Mouse (Mus musculus) right cerebral cortex, postnatal 10 days (tissue): Measurements from ENCODE around the gene 6030445D17Rik.
A peak's percentile ranks its signal among the peaks of the same experiment; 100 is the strongest.

ENCODE experiments used
- DNase-seq, 2 experiments: peaks; one replicate each; pipeline ENCODE4 v3.0.0; 2021; ENCODE audit warnings: low spot score in 2 of 2

6030445D17Rik gene

GRCm38 (mm10) chr4:136462086-136462838 is at the start of gene 6030445D17Rik:
Gene 6030445D17Rik (plus strand): TSS chr4:136462250.
- peak; percentile 69 to 75 for DNase-seq

- DNase-seq: no peak
These were observed 46.6 kb upstream of the 6030445D17Rik start for GRCm38 (mm10) chr4:136415477-136415876.

DNA sequence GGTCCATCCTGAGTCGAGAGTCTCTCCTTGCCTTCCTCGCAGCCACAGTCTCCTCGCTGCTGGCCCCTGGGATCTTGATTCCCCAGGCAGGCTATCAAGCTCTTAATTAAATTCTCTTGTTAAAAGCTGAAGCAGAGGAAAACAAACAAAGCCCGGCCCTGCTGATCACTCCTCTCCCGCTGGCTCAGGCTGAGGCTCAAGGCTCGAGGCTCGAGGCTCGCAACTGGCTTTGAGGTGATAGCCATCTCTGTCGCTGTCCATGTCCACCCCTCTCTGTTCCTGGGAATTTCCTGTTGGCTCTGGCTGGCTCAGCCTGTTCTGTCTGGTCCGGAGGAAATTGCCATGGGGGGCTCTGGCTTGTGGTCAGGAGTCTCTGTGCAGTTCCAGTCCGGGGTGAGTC is 43.1 kb upstream of the 6030445D17Rik start:
- DNase-seq: no peak

- DNase-seq: no peak
These were observed 42.7 kb upstream of the 6030445D17Rik start for GRCm38 (mm10) chr4:136419386-136419785.

DNA sequence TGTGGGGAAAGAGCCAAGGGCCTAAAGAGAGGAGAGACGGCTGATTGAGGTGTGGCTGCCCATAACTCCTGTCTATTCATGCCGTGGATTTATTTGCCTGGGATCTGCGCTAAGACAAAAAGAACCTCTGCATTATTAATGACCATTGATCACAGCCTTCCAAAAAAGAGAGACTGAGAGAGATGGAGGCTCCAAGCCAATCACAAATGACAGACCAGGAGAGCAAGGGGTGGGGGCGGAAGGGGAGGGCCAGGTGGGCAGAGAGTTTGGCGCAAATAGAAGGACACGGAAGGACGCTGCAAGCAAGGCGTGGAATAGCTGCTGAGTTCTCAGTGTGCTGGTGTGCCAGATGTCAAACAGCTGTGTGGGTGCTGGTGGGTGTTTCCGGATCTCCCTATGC is 38.8 kb upstream of the 6030445D17Rik start, which contains the start of gene Htr1d:
Gene Htr1d, plus strand, starts transcription at position 301 of the 400 bp plus-strand sequence.
- DNase-seq: no peak

GRCm38 (mm10) chr4:136424120-136424999 is 37.7 kb upstream of the 6030445D17Rik start:
- no peak for DNase-seq

DNA sequence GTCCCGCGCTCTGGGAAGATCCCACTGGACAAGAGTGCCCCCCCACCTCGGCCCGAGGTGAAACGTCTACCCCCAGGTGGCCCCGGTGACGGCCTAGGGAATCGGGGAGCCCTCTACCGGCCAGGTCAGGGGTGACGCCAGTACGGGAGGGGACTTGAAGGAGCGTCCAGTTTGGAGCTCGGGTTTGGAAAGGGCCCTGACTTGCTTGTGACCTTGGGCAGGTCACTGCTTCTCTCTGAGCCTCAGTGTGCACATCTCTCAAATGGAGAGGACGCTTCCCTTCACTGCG is 37.1 kb upstream of the 6030445D17Rik start:
- no peak for DNase-seq

- DNase-seq: no peak
These were observed 31.3 kb upstream of the 6030445D17Rik start for GRCm38 (mm10) chr4:136430609-136431375.

DNA sequence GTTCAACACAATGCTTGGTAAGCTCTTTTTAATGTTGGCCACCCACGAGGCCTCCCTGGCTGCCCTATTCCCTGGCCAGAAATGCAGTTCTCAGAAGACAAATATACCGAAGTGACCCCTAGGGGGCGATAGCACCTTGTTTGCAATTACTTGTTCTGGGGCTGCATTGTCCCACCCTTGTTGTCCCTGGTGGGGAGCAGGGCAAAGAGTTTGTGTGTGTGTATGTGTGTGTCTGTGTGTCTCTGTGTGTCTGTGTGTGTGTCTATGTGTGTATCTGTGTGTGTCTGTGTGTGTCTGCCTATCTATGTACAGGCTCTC is 30.7 kb upstream of the 6030445D17Rik start:
- DNase-seq: peak in 1 of 2 experiments; percentile 51

GRCm38 (mm10) chr4:136434029-136434428 is 28.0 kb upstream of the 6030445D17Rik start:
- no peak for DNase-seq

DNA sequence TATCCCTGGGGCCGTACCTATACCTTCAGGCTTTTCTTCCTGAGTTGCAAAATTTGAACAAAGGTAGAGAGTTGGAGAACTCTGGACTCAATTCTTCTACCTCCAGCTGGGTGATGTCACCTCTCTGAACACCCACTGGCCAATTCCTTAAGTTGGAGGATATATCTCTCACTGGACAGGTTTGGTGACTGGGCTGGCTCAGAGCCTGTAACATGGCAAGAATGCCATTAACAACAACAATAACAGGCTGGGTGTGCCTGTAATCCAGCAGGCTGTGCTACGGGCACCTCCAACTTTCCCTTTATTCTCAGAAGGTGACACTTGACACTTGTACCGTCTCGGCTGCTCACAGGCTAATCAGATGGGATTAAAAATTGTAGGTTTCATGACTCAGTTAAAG is 22.9 kb upstream of the 6030445D17Rik start:
- no peak for DNase-seq

DNA sequence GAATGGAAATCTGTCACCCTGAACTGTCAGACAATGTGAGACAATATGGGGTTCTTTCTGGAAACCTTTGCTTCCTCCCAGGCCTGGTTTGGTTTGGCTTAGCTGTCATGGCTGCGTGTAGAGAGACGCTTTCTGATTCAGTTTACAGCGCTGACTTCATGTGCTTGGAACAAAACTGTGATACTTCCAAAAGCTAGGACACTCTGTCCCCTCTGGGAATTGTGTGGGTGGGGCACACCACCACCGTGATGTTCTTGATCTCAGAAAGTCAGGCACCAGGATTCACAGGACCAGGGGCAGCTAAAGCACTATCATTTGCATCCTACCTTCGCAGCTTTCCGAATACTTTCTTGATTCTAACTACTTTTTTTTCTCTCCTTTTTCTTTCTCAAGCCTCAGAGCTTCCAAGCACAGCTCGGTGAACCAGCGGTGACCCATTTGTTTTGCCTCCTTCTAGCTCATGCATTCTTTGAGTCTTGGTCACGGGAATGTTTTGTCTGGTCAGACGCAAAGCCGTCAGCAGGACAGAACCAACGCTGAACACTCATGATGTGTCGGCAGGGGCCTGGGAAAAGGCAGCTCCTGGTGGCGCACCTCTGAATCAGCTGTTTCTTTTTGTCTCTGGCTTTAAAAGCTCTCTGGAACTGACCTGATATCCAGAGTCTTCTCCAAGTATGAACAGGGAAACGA is 20.6 kb upstream of the 6030445D17Rik start:
- DNase-seq: no peak

- DNase-seq: no peak
These were observed 17.5 kb upstream of the 6030445D17Rik start for GRCm38 (mm10) chr4:136444561-136444960.

DNA sequence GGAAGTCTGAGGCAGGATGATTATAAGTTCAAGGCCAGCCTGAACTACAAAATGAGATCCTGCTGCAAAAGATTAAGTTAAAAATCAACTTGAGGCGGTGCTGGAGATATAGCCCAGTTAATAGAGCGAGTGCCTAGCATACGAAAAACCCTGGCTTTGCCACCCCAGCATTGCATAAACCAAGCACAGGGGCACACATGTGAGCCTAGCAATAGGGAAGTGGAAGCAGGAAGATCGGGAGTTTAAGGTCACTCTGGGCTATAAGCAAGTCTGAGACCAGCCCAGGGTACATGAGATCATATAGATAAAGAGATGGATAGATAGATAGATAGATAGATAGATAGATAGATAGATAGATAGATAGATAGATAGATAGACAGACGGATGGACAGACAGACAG is 12.3 kb upstream of the 6030445D17Rik start:
- DNase-seq: no peak

- no peak for DNase-seq
These were observed 11.8 kb upstream of the 6030445D17Rik start for GRCm38 (mm10) chr4:136450271-136450670.

GRCm38 (mm10) chr4:136451564-136451963 is 10.5 kb upstream of the 6030445D17Rik start:
- DNase-seq: no peak

DNA sequence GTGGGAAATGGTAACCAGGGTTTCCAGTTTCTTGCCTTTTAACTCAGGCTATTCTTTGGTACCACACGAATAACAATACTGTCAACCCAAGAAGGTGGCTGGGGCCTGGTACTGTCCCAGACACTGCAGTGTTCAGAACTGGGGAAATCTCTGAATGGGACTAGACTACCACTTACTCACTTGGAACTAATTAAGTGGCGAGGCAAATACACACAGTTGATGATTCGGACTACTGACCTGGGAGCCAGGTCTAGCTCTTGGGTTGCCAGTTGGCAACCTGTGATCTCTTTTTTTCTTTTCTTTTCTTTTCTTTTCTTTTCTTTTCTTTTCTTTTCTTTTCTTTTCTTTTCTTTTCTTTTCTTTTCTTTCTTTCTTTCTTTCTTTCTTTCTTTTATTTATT is 9.8 kb upstream of the 6030445D17Rik start:
- DNase-seq: no peak

DNA sequence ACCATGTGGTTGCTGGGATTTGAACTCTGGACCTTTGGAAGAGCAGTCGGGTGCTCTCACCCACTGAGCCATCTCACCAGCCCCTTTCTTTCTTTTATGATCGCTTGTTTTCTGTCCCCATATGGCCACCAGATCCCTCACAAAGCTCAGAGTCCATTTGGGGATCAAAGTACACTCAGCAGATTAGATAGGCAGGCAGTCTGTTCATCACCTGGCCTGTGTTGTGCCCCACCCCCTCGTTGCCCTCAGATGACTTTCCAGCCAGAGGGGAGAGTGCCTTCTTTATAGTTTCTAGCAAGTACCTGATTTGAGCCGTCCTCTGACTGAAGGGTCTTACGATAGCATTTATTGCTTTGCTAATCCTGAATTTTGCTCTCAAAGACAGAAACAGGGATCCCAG is 9.3 kb upstream of the 6030445D17Rik start:
- no peak for DNase-seq

GRCm38 (mm10) chr4:136454850-136455260 is 7.2 kb upstream of the 6030445D17Rik start:
- peak; percentile 81 to 89 for DNase-seq

GRCm38 (mm10) chr4:136456516-136457218 is 5.4 kb upstream of the 6030445D17Rik start:
- no peak for DNase-seq

DNA sequence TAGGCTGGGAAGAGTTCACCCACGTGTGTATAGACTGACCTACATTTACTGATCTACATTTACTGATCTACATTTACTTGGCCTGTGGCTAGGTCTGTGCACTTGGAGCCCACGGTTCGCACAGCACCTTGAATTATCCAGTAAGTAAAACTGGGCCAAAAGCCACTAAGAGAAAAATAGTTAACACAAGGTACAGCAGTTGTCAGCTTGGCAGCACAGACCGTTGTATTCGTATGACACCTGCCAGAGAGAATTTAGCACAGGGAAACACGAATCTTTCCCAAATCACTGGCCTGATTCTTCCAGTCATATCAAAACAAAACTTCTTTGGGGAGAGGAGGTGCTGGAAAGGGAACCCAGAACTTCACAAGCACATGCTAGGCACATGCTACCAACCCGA is 3.8 kb upstream of the 6030445D17Rik start:
- DNase-seq: no peak
